Mouse (Mus musculus): Measurements from ENCODE around the gene Exoc6b.

Gene Exoc6b

GRCm38 (mm10) chr6:84968531-84968930 is 100.8 kb downstream of the Exoc6b start:
- DNase-seq = peak; percentile 3

- no peak for DNase-seq
These were observed 104.4 kb downstream of the Exoc6b start for GRCm38 (mm10) chr6:84964729-84965415.

- DNase-seq = no peak
These were observed 106.3 kb downstream of the Exoc6b start for GRCm38 (mm10) chr6:84963044-84963443.

GRCm38 (mm10) chr6:84961763-84962162 is 107.5 kb downstream of the Exoc6b start:
- DNase-seq = no peak

- no peak for DNase-seq
These were observed 109.8 kb downstream of the Exoc6b start for GRCm38 (mm10) chr6:84959520-84959919.

GRCm38 (mm10) chr6:84951621-84952020 is 117.7 kb downstream of the Exoc6b start:
- no peak for DNase-seq

- no peak for DNase-seq
These were observed 122.7 kb downstream of the Exoc6b start for GRCm38 (mm10) chr6:84946569-84946968.

- DNase-seq = no peak
These were observed 123.2 kb downstream of the Exoc6b start for GRCm38 (mm10) chr6:84946106-84946505.

GRCm38 (mm10) chr6:84932953-84933921 is 136.1 kb downstream of the Exoc6b start:
- DNase-seq = no peak

GRCm38 (mm10) chr6:84931051-84931450 is 138.3 kb downstream of the Exoc6b start:
- no peak for DNase-seq

- DNase-seq = no peak
These were observed 143.2 kb downstream of the Exoc6b start for GRCm38 (mm10) chr6:84926066-84926465.

GRCm38 (mm10) chr6:84923760-84924221 is 145.5 kb downstream of the Exoc6b start:
- DNase-seq = no peak

GRCm38 (mm10) chr6:84916291-84916690 is 153.0 kb downstream of the Exoc6b start:
- peak; percentile 7 for DNase-seq

GRCm38 (mm10) chr6:84912434-84912833 is 156.9 kb downstream of the Exoc6b start:
- DNase-seq = peak; percentile 6

- DNase-seq = no peak
These were observed 170.1 kb downstream of the Exoc6b start for GRCm38 (mm10) chr6:84899002-84899774.

- no peak for DNase-seq
These were observed 175.6 kb downstream of the Exoc6b start for GRCm38 (mm10) chr6:84893773-84894095.

GRCm38 (mm10) chr6:84892926-84893772 is 176.2 kb downstream of the Exoc6b start:
- no peak for DNase-seq

GRCm38 (mm10) chr6:84886551-84886950 is 182.8 kb downstream of the Exoc6b start:
- DNase-seq = no peak

- DNase-seq = no peak
These were observed 184.2 kb downstream of the Exoc6b start for GRCm38 (mm10) chr6:84885080-84885479.

- DNase-seq = no peak
These were observed 185.6 kb downstream of the Exoc6b start for GRCm38 (mm10) chr6:84883720-84884119.

GRCm38 (mm10) chr6:84882663-84883517 is 186.4 kb downstream of the Exoc6b start:
- no peak for DNase-seq
